Mouse (Mus musculus) heart, postnatal 14 days (tissue): ENCODE data around the gene 2410004B18Rik. TPM values are rescaled to one million over a fixed set of nuclear protein-coding genes. Genes with fewer than 3 reads are reported as not detected.
"Not testable (repeated sequence)": the region's sequence is repeated elsewhere in the genome, so short reads cannot be mapped to it uniquely, and the experiment has no call there.

Experiments used
- DNase-seq, 2 experiments: peaks; one replicate each; pipeline ENCODE4 v3.0.0; 2021 to 2022
- intact Hi-C: fragments of 180-260 bp; cut with DNase I; formaldehyde crosslinking; loops from one replicate; pipeline ENCODE4 v1.15.1; 2025
- long read RNA-seq, 2 experiments: library from polyadenylated mRNA; stranded (forward); transcript quantifications; one replicate each; pipeline ENCODE4 v2.0.0; 2021
- total RNA-seq, 2 experiments: library from RNA; stranded (reverse); gene quantifications; 2 replicates each; pipeline ENCODE4 v1.2.3; 2021

2410004B18Rik gene
- 10 to 100 TPM; 16.7 to 22.9 TPM for total RNA-seq
- long read RNA-seq, experiment 1, transcript 2410004B18Rik-202 (4 exons, 1,644 nt) = minor isoform, 6 of 56 reads
- long read RNA-seq, experiment 1, transcript 2410004B18Rik-201 (3 exons, 1,547 nt) = major isoform, 41 of 56 reads
- long read RNA-seq, experiment 1, partial matches to known transcripts = 2 of 56 reads
- long read RNA-seq, experiment 1, other reads (novel, unspliced or antisense) = 2 of 56 reads
- long read RNA-seq, experiment 2, transcript 2410004B18Rik-201 (3 exons, 1,547 nt) = major isoform, 24 of 28 reads
- long read RNA-seq, experiment 2, partial matches to known transcripts = 0 of 28 reads
- long read RNA-seq, experiment 2, other reads (novel, unspliced or antisense) = 1 of 28 reads

DNA sequence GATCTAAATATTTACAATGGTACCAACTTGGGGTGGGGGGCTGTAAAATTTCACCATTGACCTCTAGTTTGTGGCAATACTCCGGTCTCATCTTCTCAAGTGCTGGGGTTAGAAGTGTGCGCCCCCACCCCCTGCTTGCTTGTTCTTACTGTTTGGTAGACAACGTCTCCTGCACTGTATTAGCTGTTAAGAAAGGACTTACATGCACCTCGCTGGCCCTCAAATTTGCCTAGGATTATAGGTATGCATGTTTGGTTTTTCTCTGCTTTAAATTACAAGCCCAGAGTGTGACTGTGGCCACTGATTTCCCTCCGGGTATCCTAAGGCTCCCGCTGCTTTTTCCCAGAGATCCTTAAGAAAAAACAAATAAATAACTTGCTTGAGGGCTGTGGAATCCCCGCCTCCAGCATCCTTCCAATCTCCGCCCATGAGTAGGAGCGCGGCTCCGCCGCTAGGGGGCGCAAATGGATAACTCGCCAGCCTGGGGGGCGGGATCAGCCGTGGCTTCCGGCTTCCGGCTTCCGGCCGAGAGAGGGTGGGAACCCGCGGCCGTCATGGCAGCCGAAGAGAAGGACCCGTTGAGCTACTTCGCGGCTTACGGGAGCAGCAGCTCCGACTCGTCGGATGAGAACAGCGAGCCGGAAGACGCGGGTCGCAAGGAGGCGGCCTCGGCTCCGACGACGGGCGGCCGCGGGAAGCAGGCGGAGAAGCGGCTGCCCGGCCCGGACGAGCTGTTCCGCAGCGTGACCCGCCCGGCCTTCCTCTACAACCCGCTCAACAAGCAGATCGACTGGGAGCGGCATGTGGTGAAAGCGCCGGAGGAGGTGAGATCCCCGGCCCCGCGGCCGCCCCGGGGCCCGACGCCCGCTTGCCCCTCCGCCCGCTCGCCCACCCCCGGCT, at the start of gene 2410004B18Rik:
TSS of gene 2410004B18Rik (plus strand) at position 510 of the 900 bp plus-strand sequence.
- peak; percentile 95 to 96 for DNase-seq
- intact Hi-C loops = no loop called here

DNA sequence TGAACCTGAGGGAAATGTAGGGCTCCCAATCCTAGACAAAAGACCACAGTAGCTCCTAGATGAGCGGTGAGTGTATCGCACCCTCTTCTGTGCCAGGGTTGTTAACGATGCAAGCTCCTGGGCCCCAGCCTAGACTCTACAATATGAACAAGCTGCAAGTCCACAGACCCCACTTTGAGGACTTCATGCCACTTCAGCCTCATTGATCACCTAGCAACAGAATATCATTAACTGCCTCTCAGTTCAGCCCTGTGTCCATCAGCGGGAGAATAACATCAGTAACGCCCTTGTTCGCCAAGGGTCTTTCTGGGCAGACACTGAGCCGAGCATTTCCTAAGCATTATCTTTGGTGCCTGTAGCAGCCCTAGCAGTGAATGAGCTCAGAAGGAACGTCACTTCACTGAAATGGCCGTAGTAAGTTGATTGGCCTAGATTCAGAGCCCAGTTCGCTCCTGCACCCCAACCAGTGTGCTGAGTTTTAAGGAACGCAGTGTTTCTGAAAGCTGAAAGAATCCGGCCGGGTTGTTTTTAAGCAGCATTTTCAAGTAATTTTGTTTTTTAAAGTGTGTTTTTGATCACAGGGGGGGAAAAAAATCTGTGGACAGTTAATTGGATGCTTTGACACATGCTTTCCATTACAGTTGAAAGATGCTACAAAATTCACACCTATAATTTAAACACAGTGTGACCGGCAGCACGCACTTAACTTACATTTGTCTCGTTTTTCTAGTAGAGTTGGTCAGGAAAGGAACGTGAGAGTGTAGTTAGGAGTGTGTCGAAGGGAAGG, 47.3 kb upstream of the 2410004B18Rik start:
- no peak for DNase-seq
- intact Hi-C loops = no loop called here

DNA sequence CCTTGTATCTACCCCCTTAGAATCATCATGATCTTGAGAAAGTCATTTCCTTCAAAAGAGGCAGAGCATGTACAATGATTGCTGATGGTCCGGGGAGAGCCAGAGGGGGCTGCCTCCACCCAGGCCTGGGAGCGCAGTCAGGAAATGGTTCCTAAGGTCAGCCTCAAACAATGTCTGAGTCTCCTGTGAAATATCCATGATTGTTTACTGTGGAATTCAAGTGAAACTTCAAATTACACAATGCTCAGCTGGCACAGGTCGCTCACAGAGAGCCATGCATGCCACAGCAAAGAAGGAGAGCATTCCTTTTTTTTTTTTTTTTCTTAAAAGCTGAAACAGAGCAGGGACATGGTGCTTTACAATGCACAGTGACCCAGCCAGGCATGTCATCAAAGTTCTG, 45.4 kb upstream of the 2410004B18Rik start:
- DNase-seq = no peak
- intact Hi-C loops = no loop called here

DNA sequence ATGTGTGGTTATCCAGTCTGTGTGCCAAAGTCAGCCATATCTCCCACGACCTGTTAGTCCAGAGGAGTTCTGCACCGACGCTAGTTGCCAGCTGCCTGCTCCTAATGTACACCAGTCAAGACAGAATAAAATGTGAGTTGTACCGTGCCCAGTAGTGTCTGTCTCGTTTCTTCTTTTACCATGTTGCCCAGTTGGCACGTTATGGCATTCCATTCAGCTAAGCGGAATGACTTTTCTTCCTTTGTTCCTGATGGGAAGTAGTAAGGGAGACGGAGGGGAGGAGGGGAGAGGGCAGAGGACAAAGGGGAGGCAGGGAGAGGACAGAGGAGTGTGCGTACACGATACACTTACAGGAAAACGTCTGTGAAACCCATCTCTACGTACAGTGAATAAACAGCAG, 43.7 kb upstream of the 2410004B18Rik start:
- intact Hi-C loops = no loop called here
- peak in 1 of 2 experiments; percentile 33 for DNase-seq

DNA sequence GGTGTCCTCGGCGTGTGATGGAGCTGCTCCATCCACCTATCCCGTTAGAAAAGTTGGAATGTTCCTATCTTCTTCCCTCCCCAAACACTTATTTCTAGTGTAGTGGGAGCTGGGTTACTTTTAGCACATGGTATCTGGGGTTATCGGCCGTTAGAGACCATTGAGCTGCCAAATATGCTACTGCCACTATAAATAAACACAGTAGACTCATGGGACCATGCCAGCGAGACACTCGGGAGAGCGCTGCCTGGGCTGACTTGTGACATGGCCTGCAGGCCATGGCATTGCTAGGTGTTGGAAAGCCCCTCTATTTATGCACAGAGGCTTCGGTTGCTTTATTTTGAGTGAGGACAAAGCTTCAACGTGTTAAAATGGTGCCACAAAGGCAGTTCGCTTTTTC, 40.1 kb upstream of the 2410004B18Rik start:
- intact Hi-C loops = no loop called here
- DNase-seq = peak; percentile 64 to 75

DNA sequence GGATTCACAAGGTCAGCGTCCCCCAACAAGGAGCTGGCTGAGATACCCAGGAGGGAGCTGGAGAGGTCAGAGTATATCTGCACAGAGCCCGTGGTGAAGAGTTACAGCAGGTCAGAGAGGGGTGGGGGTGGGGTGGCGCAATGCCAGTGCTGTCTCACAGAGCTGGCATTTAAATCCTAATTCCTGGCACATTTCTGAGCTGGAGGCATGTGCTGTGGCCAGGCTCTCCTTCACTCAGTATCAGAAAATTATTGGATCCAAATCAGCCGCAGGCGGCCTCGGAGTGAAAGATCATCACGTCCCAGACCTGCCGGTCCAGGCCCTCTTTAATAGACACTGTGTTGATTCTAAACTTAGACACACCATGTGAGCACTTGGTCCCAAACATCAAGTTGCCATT, 38.0 kb upstream of the 2410004B18Rik start:
- peak; percentile 49 to 58 for DNase-seq
- intact Hi-C loops = loop anchor here (10.0 kb wide), 1 partner anchor 425 kb away; no protein-coding TSS in a partner anchor

DNA sequence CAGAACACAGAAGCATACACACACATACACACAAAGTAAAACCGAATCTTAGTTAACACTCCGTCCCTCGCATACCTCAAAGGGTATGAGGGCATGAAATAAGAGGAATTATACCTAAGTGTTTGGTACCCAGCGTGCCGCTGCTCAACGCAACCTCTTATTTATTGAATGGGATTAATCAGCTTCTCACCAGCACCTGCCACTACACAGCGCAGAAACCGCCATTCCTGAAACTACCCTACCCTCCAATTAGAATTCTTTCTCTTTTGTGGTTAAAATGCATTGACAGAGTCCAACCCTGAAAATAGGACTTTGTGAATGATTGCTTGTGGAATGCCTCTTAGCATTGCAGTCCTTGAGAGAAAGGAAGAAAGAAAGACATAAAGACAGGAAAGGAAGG, 34.3 kb upstream of the 2410004B18Rik start:
- DNase-seq = no peak
- intact Hi-C loops = loop anchor here (10.0 kb wide), 1 partner anchor 429 kb away; no protein-coding TSS in a partner anchor

DNA sequence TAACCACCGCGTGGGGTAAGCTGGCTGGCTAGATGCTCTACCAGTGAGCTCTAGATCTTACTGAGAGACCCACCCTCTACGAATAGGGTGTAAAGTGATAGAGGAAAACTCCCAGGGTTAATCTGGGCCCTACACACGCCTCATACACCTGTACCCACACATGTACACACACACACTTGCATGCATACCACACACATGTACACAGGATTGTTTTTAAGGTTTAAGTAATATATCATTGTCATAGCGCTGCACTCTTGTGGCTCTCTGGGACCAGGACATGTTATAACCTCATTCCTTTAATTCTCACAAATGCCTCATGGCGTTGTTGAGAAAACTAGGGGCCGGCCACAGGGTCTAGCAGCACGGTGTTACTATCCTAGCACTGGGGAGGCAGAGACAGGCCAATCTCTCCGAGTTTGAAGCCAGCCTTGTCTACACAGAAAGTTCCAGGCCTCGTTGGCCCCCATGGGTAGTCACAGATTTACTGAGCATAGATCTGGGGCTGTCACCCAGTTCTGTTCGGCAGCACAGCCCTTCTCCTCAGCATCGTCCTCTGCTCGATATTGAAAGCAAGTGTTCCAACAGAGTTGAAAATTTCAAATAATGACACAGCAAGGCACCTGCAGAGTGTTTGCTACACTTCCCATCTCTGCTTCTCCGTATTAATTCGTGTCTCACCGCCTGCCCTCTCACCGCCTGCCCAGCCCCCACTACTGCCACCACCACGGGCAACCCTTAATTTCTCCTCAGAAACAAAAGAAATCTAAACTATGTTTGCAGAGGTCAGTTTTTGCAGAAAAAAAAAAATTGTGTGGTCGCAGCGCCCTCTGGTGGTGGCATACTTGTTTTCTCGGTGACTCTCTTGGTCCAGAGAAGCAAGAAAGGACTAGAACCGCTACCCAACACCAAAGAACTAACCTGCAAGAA, 32.7 kb upstream of the 2410004B18Rik start:
- peak; percentile 76 to 82 for DNase-seq
- intact Hi-C loops = loop anchor here (1.0 to 10.0 kb wide), 6 partner anchors 47 to 430 kb away; partner anchors contain the start of gene Ccn1

DNA sequence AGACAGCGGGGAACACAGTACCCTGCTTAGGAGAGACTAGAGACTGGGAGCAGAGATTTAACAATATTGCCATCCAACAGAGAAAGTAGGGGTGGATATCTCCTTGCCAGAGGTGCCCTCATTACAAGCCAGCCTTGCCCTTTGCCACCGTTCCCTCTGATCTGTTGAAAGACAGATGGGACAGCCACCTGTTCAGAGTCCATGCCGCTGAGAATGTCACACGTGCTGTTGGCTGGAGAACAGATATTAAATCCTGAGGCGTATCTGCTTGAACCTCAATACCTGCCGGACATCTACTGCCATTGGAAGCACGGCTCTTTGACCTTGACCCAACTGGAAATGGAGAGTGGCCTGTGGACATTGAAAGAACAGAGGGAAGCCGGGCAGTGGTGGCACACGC, 31.2 kb upstream of the 2410004B18Rik start:
- intact Hi-C loops = loop anchor here (10.0 kb wide), 1 partner anchor 432 kb away; no protein-coding TSS in a partner anchor

DNA sequence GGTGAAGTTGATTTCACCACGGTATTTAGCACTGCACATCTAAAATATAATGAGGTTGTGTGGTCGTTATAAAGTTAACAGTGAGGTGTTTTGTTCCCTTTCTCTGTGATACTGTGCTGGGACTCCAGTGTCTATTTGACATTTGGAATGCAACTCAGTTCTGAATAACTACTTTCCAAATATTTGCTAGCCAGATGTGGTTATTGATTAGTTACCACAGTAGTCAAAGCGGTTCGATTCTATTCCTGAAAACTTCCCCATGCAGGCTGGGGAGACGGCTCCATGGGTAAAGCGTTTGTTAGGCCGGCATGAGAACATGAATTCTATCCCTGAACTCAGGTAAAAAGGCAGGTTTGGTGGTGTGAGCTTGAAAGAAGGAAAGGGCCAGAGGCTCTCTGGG, 25.3 kb upstream of the 2410004B18Rik start:
- intact Hi-C loops = no loop called here
- no peak for DNase-seq

More for the DNA sequence above, 31.2 kb upstream of the 2410004B18Rik start:
- no peak for DNase-seq

DNA sequence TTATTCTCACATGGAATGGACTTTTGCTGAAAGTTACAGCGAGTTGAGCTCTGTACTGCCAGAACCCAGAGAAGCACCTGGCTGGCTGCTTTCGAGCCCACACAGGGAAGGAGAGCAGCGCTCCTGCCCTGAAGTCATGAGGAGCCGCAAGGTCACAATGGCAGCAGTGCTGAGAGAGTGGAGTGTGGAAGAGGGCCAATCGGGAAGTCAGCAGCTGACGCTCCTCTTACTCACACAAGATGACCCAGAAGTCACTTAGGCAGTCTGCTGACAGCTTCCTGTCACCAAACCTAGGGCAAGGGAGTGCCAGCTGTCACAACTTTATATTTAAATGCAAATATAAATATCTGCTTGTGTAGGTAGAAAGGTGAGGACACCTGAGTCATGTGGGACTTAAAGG, 24.6 kb upstream of the 2410004B18Rik start:
- intact Hi-C loops = no loop called here
- no peak for DNase-seq

DNA sequence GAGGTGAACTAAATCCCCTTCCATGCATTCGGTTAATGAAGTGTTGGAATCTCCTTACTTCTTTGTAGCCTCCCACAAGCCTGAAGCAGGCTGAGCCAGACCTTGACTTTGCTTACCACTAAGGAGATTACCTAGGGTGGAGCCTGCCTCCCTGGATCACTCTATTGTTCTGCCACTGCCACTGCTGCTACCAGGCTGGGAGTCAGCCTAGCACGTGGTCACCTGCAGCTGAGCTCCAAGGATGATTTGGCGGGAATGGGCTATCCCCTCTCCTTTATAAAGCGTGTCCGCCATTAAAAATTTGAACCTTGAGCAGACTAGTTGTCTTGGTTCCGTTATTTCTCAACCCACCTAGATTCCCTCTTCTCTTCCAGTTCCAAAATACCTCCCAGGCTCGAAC, 23.9 kb upstream of the 2410004B18Rik start:
- intact Hi-C loops, DNase-seq: not testable (repeated sequence)

DNA sequence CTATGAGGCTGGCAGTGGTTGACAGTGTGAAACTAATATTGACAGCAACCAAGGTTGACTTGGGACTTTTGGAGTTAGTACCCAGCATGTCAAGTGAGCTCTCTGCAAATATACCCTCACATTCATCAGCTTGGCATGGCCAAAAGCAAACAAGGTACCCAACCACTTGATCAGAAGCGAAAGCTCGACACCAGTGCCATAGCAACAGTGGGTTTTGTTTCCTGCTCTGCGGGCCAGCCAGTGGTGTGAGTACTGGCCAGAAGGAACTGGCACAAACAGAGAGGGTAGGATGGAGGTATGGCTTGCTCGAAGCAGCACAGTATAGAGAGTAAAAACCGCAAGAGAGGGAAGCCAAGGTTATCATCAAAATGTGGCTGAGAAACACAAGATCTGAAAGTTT, 21.4 kb upstream of the 2410004B18Rik start:
- intact Hi-C loops = no loop called here
- no peak for DNase-seq

DNA sequence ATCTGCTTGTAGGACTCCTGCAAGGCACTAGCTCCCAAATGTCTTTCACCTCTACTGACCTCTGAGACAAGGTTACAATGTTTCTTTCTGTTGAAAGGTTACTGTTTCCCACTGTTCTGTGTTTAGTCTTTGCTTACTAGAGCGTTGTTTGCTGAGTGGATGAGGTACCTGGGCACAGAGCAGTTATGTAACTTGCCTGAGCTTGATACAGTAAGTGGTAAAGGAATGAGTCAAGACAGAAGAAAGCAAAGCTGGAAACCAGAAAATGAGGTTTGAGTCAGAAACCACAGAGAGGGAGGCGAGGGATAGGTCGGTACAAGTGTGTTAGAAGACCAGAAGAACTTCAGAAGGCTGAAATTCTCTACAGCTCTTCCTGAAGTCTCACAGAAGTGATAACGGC, 21.0 kb upstream of the 2410004B18Rik start:
- DNase-seq = no peak
- intact Hi-C loops = no loop called here

DNA sequence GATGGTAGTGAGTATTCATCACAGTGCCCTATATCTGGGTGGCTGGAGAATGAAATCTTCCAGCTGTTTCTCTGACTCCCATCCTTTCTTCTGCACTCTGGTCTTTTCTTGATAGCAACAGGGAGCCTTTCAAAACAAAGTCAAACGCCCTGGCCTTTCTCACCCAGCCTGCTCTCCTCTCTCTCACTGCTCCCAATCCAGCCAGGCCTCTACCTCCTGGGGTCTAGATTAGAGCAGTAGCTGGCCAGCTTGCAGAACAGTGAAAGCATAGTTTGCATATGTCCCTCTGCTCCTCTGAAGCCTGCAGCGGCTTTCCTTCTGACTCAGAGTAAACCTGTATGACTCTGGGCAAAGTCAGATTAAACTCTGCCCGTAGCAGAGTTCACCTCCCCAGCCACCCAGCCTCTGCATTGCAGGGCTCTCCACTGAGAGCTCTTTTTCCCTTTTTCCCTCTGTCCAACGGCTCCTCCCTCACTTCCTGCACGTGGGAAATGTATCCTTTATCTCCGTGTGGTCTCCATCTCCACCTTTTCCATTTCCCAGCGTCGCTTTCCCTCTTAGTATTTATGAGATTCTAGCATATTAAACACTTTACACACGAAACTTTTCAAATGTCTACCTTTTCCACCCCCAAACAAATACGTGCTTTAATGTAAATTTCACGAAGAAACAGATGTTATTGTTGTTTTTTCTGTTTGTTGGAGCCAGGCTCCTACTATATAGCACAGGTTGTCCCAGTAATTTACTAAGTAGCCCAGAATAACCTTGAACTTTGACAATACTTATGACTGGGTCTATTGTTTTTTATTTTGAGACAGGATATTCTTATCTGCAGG, 15.6 kb upstream of the 2410004B18Rik start, which contains the start of gene Bcl10:
TSS of gene Bcl10 (plus strand) at position 786 of the 836 bp plus-strand sequence.
- intact Hi-C loops = loop anchor here (5.0 to 10.0 kb wide), 3 partner anchors 275 to 807 kb away; partner anchors contain the start of genes Ccn1 and Odf2l
- no peak for DNase-seq

DNA sequence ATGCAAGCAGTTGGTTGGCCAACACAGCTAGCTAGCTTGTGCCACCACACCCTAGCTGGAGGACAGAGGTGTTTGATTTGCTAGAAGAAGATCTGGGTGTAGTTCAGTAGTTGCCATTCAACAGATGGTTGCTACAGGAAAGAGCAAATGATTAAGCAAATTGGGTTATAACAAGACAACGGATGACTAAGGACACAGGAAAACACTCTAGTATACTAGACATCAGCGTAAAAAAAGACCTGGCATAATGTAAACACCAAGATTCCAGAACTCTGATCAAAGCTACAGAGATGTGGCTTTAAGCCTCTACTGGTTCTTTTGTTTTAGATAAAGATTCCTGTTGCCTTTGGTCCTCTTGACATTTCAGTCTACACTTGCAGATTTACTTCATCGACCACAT, 14.8 kb upstream of the 2410004B18Rik start:
- DNase-seq = no peak
- intact Hi-C loops = loop anchor here (5.0 to 10.0 kb wide), 3 partner anchors 276 to 808 kb away; partner anchors contain the start of genes Ccn1 and Odf2l

DNA sequence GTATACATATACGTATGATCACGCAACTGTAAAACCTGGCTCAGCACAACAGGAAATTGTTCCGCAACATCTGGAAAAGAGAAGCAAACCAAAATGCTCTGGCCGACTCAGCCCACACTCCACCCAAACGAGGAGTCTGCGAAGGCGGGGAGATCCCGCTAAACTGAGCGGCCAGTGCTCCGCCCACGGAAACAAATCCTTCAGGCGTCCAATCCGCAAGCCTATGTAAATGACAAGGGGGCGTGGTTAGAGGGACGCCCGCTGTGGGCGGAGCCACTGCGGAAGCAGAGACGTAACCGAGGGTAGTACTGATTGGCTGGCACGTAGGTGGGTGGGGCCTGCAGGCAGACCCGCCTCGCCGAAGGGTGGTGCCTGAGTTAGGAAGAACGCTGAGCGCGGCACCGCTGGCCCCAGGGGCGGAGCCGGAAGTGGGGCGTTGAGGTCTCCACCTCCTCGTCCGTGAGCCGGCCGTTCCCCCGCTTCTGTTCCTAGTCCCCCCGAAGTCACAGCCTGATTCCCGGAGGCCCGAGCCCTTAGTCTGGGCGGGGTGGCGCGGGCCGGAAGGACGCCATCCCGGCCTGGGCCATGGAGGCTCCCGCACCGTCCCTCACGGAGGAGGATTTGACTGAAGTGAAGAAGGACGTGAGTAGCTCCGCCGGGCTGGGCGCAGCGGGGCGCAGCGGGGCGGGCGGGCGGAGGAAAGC, 13.8 kb upstream of the 2410004B18Rik start:
- intact Hi-C loops = loop anchor here (5.0 to 10.0 kb wide), 3 partner anchors 277 to 809 kb away; partner anchors contain the start of genes Ccn1 and Odf2l

More for the DNA sequence above, 13.8 kb upstream of the 2410004B18Rik start:
- DNase-seq = peak; percentile 99
